Mouse (Mus musculus) thymus, postnatal 0 days (tissue): ENCODE measurements around the gene Man1c1. TPM values are rescaled to one million over a fixed set of nuclear protein-coding genes. Genes with fewer than 3 reads are reported as not detected.
A peak's percentile ranks its signal among the peaks of the same experiment; 100 is the strongest.

Experiments
- DNase-seq: peaks from one replicate; pipeline ENCODE4 v3.0.0-alpha.2; 2015; ENCODE audit warnings: low spot score
- polyA plus RNA-seq: library from polyadenylated mRNA; unstranded; fragments of >200 nt; fragmentation: Nextera tagmentation; extraction: Ambion mirVana; gene quantifications from 2 replicates; pipeline ENCODE4 v1.2.1, GENCODE M21; 2015

The Man1c1 gene
- polyA plus RNA-seq, 1 experiment from 2014 or later = 1.2 TPM

GRCm38 (mm10) chr4:134724974-134725373 lies 20.9 kb upstream of the Man1c1 start:
- no peak for DNase-seq

- DNase-seq = no peak
Observed at GRCm38 (mm10) chr4:134723251-134723650, 19.2 kb upstream of the Man1c1 start.

- no peak for DNase-seq
Observed at GRCm38 (mm10) chr4:134721076-134721475, 17.0 kb upstream of the Man1c1 start.

GRCm38 (mm10) chr4:134720371-134720770 lies 16.3 kb upstream of the Man1c1 start:
- no peak for DNase-seq

DNA sequence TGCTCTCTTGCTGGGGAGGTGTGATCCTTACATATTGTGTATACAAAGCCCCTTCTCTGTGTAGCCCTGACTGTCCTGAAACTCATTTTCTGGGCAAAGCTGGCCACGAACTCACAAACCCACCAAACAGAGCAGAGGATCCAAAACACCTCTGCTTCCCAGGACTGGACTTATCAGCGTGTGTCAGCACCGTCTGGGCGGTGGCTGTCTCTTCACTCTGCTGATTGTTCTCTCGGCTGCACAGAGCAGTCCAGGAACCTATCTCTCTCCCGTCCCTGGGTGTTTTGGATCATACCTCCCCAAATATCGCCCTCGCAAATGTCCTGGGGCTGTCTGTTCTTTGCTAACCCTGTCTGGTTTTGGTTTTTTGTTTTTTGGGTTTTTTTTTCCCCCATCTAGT lies 15.4 kb upstream of the Man1c1 start:
- no peak for DNase-seq

GRCm38 (mm10) chr4:134713937-134714336 lies 9.8 kb upstream of the Man1c1 start:
- DNase-seq = peak; percentile 79

DNA sequence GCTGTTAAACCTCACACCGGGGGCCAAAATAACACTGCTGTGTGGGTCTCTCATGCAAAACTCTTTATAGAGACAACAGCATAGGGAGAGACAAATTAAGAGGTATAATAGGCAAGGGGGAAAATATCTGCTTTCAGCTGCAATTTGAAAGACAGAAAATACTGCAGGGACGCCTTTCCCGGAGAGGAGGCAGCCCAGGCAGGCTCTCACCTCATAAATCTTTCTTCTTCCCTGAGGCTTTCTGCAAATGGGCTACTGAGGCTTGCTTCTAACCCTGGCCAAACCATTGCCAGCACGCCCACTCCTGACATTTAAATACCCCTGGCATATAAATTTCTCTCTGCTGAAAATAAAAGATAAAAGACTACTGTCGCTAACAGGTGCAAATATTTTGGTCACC lies 1.2 kb upstream of the Man1c1 start:
- no peak for DNase-seq

- DNase-seq = no peak
Observed at GRCm38 (mm10) chr4:134704590-134704989, 500 bp upstream of the Man1c1 start.

DNA sequence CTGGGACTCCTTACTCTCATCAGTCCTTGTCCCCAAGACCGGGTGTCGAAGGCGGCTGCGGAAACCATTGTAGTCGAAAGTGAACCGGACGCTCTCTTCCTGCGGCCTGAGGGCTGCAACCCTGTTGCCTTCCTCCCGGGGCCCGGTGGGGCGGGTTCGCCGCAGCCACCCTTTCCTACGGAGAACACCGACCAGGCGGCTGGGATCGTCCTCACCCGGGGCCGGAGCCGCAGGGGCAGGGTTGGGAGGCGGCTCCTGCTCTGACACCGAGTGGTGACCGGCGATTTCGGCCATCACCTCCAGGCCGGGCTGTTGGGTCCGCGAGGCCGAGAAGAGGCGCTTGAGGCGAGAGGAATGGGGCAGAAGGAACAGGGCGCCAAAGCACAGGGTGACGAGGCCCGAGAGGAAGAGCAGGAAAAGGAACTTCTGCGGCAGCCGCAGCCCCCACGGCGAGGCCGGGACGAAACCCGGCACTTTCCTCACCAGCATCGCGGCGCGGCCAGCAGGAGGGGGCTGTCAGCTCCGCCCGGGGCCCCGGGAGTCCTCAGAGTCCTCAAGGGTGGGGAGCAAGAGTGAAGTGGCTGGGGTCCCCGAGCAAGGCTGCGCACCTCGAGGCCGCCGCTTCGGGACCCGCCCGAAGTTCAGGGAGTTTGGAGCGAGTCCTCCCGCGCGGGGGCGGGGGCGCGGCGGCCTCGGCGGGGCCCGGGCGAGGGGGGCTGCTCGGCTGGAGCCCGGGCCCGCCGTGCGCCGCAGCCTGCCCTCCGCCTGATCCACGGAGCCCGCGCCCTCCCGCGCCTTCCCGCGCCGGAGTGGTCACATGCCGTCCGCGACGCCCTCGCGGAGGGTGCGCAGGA lies 882 bp downstream of the Man1c1 start:
- peak; percentile 23 for DNase-seq

DNA sequence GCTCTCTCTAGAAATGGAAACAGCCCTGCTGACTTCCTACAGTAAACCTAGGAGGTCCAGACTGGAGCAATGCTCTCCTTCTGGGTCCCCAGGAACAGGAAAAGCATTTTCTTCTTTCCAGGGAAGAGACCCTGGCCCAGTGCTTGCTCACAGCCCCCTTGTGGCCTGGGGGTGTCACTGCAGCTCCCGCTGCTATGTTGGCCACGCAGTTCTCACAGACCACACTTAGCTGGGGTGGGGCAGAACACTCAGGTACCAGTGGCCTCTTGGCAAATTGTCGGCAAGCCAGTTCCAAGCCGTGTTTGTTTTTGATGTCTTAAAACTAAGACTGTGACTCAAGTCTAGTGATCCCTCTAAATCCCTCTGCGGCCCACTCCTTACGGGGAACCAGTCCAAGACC lies 2.2 kb downstream of the Man1c1 start:
- DNase-seq = peak; percentile 72

- no peak for DNase-seq
Observed at GRCm38 (mm10) chr4:134700911-134701310, 3.2 kb downstream of the Man1c1 start.

DNA sequence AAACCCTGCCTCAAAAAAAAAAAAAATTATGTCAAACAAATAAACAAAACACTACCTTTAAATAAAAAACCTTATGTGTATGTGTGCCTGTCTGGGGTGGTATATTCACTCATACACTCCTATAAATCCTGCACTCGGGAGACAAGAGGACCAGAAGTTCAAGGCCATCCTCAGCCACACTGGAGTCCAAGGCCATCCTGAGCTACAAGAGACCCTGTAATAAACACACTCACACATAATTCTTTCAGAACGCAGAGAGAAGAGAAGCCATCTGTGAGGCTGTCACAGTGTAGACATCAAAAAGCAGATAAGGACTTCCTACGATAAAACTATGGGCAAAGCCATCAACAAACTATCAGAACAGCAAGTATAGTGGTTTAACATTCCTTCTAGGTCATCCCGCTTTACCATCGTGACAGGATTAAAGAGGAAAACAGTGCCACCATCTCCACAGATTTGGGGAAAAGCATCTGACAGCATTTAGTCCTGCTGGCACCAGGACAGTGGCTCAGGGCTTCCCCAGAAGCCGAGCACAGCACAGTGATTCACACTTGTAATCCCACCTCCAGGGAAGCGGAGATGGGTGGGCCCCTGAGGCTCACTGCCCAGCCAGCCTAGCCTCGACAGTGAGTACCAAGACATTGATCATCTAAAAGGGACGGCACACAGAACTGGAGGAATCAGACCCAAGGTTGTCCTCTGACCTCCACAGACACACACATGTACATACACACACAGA lies 10.7 kb downstream of the Man1c1 start:
- DNase-seq = no peak

GRCm38 (mm10) chr4:134692388-134692787 lies 11.7 kb downstream of the Man1c1 start:
- DNase-seq = no peak

DNA sequence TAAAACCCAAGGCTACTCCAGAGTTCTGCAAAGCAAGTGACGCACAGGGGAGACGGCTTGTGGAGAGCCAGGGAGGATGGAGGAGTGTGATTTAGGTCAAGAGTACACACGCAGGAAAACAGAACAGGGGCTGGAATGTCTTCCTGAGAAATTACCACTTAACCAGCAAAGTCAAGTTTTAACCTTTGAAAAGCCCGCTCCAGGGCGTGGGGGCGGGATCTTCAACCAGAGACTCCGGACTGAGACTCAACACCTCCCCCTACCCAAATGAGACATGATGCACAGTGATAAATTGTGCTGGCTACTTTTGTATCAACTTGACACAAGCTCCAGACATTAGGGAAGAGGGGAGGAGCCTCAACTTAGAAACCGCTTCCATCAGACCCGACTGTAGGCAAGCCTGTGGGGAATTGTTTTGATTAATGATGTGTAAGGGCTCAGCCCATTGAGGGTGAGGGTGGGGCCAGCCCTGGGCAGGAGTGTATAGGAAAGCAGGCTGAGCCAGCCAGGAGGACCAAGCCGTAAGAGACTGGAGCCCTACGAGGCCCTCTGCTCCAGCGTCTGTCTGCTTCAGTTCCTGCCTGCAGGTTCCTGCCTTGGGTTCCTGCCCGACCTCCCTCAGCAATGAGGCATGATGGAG lies 17.9 kb downstream of the Man1c1 start:
- DNase-seq = no peak

GRCm38 (mm10) chr4:134684637-134685338 lies 19.3 kb downstream of the Man1c1 start:
- no peak for DNase-seq

GRCm38 (mm10) chr4:134683892-134684291 lies 20.2 kb downstream of the Man1c1 start:
- DNase-seq = no peak

DNA sequence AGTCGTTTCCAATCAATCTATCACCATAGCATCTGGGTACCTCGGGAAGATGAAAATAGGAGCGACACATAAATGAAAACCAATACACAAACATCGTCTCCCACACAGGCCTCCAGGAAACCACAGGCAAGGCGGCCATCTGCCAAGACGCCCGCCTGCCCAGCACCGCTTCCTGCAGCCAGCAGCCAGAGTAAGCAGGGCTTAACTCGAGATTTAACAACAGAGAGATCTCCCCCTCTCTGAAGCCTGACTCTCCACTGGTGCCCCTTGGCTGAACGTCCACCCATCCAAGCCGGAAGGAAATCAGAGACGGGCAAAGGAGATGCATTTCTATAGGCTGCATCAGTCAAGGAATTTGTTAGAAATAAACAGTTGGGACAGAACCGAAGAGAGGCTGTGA lies 21.1 kb downstream of the Man1c1 start:
- DNase-seq = no peak

DNA sequence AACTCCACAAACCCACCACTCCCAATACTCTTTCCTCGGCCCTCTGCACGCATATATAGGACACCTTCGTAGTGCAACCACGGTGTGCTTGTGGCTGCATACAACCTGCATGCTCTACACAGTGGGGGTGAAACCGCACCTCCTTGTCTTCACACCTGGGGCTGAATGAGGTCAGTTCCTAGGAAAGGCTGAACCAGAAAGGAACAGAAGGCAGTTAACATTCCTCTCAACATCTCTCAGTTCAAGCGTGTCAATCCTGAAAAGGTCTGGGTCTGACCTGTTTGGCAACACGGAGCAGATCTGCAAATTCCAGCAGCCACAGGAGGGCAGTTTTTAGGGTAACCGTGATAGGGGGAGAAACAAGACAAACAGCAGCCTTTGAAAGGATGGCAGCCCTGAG lies 21.7 kb downstream of the Man1c1 start:
- DNase-seq = no peak

- no peak for DNase-seq
Observed at GRCm38 (mm10) chr4:134681819-134682218, 22.3 kb downstream of the Man1c1 start.

- no peak for DNase-seq
Observed at GRCm38 (mm10) chr4:134677556-134678508, 26.3 kb downstream of the Man1c1 start.
